Mouse (Mus musculus): ENCODE measurements at regions not wholly inside any gene's neighbourhood (a gene's known extent, or its start where the extent isn't known, plus 50 kb on each side); places are given as distances from the start of the nearest gene placed in this dataset.

- ATAC-seq: peak; percentile 76
- Histone ChIP-seq H3K27me3 (replicated peaks; ENCODE audit: control insufficient read depth, insufficient read depth, low read length) (no peaks in the 10 kb centered on the region), H3K4me3 (ENCODE audit: low read length) (no peak overlapping the region), H3K9me3 (ENCODE audit: control insufficient read depth, low read length) (no peaks in the 10 kb centered on the region), H3K9ac (ENCODE audit: low read depth, low read length) (no peak overlapping the region), H3K4me2 (ENCODE audit: low read depth, low read length) (no peak overlapping the region), H3K27ac (ENCODE audit: low read length) (no peak overlapping the region), H3K4me1 (ENCODE audit: control insufficient read depth, insufficient read depth, low read length) (0 out of 2 replicates have a peak, but pooled peaks cover 7% of the 10 kb centered on the region), H3K36me3 (ENCODE audit: control insufficient read depth, insufficient read depth, low read length) (no peaks in the 10 kb centered on the region)
- WGBS: 61% methylated on average over 5 of the region's 5 CpGs
Measured at GRCm38 (mm10) chr4:119054129-119054528, 54.4 kb upstream of the Slc2a1 start.

GRCm38 (mm10) chr4:119057191-119057590, 51.3 kb upstream of the Slc2a1 start:
- Histone ChIP-seq H3K27me3 (replicated peaks; ENCODE audit: control insufficient read depth, insufficient read depth, low read length) (no peaks in the 10 kb centered on the region), H3K9me3 (ENCODE audit: control insufficient read depth, low read length) (no peaks in the 10 kb centered on the region), H3K36me3 (ENCODE audit: control insufficient read depth, insufficient read depth, low read length) (no peaks in the 10 kb centered on the region), H3K4me1 (ENCODE audit: control insufficient read depth, insufficient read depth, low read length) (0 out of 2 replicates have a peak, but pooled peaks cover 7% of the 10 kb centered on the region), H3K9ac (ENCODE audit: low read depth, low read length) (no peak overlapping the region), H3K4me2 (ENCODE audit: low read depth, low read length) (no peak overlapping the region), H3K27ac (ENCODE audit: low read length) (no peak overlapping the region), H3K4me3 (ENCODE audit: low read length) (no peak overlapping the region)
- ATAC-seq: no peak
- WGBS: 91% methylated on average over 6 of the region's 6 CpGs

GRCm38 (mm10) chr4:119057826-119058225, 50.7 kb upstream of the Slc2a1 start:
- H3K4me2 ChIP-seq (ENCODE audit: low read depth, low read length): no peak overlapping the region
- H3K27ac ChIP-seq (ENCODE audit: low read length): no peak overlapping the region
- H3K36me3 ChIP-seq (ENCODE audit: control insufficient read depth, insufficient read depth, low read length): no peaks in the 10 kb centered on the region
- WGBS: 75% methylated on average over 1 of the region's 1 CpGs
- no peaks in the 10 kb centered on the region for H3K27me3 ChIP-seq (replicated peaks; ENCODE audit: control insufficient read depth, insufficient read depth, low read length)
- ATAC-seq: no peak
- no peaks in the 10 kb centered on the region for H3K9me3 ChIP-seq (ENCODE audit: control insufficient read depth, low read length)
- no peak overlapping the region for H3K9ac ChIP-seq (ENCODE audit: low read depth, low read length)
- H3K4me3 ChIP-seq (ENCODE audit: low read length): no peak overlapping the region
- 0 out of 2 replicates have a peak, but pooled peaks cover 7% of the 10 kb centered on the region for H3K4me1 ChIP-seq (ENCODE audit: control insufficient read depth, insufficient read depth, low read length)

Data from intestine, embryonic 16.5 days (tissue).